Mouse (Mus musculus) megakaryocyte, embryonic 14.5 days (primary cell): Measurements from ENCODE around the gene Gm21987.

Experiments
- FLI1 ChIP-seq: IDR thresholded peaks from 2 replicates; pipeline ENCODE4 v1.6.1; 2012; ENCODE audit warnings: low read length, inconsistent platforms, mixed read lengths
- GATA1 ChIP-seq: IDR thresholded peaks from 3 replicates; pipeline ENCODE4 v1.6.1; 2012; ENCODE audit warnings: mixed read lengths, low read length, inconsistent platforms, borderline replicate concordance

GRCm38 (mm10) chr16:38347588-38347987 lies 748 bp downstream of the Gm21987 start:
- TF ChIP-seq GATA1 = no peak
- TF ChIP-seq FLI1 = no peak
